Mouse (Mus musculus): ENCODE data around the gene Elfn2.

Elfn2 gene

GRCm38 (mm10) chr15:78720094-78720493, 1.5 kb upstream of the Elfn2 start:
- peak; percentile 74 for DNase-seq

DNA sequence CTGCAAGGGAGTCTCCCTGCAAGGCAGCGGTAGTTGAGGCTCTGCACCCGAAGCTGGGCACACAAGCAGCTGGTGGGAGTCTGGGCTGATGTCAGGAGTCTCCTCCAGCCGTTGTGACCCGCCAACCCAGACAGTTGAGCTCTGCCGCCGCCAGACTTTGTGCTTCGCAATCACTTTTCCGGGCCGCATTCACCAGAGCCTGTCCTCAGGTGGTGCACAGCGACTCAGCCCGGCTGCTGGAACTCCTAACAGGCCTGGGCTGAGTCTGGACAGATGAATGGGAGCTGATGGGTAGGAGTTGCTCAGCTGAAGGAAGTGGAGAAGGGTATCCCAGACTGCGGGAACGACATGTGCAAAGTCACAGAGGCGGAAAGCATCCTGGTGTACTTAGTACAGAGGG, 845 bp upstream of the Elfn2 start:
- no peak for DNase-seq

DNA sequence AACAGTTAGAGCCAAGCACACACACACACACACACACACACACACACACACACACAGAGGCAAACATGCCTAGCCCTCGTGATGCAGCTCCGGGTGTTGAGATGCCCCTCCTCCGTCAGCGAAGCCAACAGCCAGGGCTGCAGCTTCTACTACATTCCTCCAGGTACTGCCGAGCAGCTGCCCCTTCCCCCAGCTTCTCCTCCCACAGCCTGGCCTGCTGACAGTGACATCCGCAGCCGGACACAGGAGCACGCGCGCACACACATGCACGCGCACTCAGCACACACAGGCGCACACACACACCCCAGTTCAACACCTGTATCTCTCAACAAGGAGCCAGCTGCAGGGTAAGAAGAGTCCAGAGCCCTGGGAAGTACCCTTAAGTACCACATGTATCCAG, 1.6 kb downstream of the Elfn2 start:
- DNase-seq, result no peak

DNA sequence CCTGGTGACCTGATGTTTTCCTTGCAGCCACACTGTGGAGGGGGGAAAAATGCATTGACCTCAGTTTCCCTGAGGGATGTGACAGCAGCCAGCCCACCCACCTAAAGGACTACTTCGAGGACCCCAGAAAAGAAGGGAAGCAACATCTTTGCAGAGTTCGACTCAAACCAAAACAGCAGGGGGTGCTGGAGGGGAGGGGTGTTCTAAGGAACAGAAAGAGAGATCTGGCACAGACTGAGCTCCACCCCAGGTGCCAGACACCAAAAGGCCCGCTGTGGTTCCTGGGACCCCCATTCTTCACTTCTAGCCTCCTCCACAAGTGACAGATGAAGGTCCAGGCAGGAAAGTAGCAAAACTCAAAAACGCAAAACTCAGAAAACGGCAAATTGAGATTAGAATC, 2.7 kb downstream of the Elfn2 start:
- DNase-seq, result peak; percentile 67

- DNase-seq, result no peak
These were observed 4.8 kb downstream of the Elfn2 start for GRCm38 (mm10) chr15:78713751-78714150.

GRCm38 (mm10) chr15:78712335-78713258, 6.0 kb downstream of the Elfn2 start:
- peak; percentile 58 for DNase-seq

DNA sequence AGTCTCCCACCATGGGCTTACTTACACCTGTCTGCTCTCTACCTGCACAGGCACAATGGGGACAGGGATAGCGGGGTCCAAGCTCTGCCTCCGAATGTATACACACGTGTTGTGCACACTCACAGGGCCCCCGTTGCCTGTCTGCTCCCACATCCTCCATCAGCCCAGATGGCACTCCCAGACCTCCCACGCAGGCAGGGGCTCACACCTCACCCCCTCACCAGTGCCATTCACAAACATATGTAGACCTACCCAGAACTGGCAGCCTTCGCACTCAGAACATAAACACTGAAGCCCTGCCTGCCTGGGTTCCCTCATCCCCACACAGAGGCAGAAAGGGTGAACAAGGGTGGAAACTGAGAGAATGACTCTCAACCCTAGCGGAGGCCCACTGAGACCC, 6.6 kb downstream of the Elfn2 start:
- DNase-seq, result no peak

GRCm38 (mm10) chr15:78710634-78711033, 7.9 kb downstream of the Elfn2 start:
- DNase-seq, result no peak

GRCm38 (mm10) chr15:78709767-78710166, 8.8 kb downstream of the Elfn2 start:
- DNase-seq, result no peak

- DNase-seq, result no peak
These were observed 11.9 kb downstream of the Elfn2 start for GRCm38 (mm10) chr15:78706630-78707029.

- no peak for DNase-seq
These were observed 13.7 kb downstream of the Elfn2 start for GRCm38 (mm10) chr15:78704824-78705223.

- DNase-seq, result no peak
These were observed 14.6 kb downstream of the Elfn2 start for GRCm38 (mm10) chr15:78704007-78704406.

GRCm38 (mm10) chr15:78700420-78700819, 18.2 kb downstream of the Elfn2 start:
- DNase-seq, result no peak

- DNase-seq, result no peak
These were observed 19.1 kb downstream of the Elfn2 start for GRCm38 (mm10) chr15:78699513-78699912.

GRCm38 (mm10) chr15:78698491-78699135, 20.0 kb downstream of the Elfn2 start:
- no peak for DNase-seq

- no peak for DNase-seq
These were observed 20.5 kb downstream of the Elfn2 start for GRCm38 (mm10) chr15:78698084-78698483.

- DNase-seq, result no peak
These were observed 22.8 kb downstream of the Elfn2 start for GRCm38 (mm10) chr15:78695745-78696144.

GRCm38 (mm10) chr15:78692505-78692904, 26.1 kb downstream of the Elfn2 start:
- DNase-seq, result no peak

- no peak for DNase-seq
These were observed 27.9 kb downstream of the Elfn2 start for GRCm38 (mm10) chr15:78690716-78691115.

GRCm38 (mm10) chr15:78686910-78687309, 31.7 kb downstream of the Elfn2 start:
- DNase-seq, result no peak

DNA sequence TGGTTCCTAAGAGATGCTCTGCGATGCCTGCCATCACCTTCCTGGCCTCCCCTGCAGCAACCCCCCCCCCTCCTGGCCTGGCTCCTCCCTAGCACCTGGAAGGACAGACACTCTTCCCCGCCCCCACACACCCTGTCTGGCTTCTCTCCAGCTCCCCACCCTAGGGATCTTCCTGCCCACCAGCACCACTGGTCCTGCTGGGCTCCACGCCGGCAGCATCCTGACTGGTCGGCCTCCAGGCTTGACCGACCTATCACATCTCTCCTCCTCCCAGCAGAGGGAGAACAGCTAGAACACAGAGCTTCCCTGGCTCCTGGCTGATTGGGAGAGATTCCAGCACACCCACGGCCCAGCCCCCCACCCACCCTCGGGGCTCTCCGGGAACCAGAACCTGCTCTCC, 34.5 kb downstream of the Elfn2 start:
- DNase-seq, result peak; percentile 14

- peak; percentile 50 for DNase-seq
These were observed 35.1 kb downstream of the Elfn2 start for GRCm38 (mm10) chr15:78683474-78683873.

DNA sequence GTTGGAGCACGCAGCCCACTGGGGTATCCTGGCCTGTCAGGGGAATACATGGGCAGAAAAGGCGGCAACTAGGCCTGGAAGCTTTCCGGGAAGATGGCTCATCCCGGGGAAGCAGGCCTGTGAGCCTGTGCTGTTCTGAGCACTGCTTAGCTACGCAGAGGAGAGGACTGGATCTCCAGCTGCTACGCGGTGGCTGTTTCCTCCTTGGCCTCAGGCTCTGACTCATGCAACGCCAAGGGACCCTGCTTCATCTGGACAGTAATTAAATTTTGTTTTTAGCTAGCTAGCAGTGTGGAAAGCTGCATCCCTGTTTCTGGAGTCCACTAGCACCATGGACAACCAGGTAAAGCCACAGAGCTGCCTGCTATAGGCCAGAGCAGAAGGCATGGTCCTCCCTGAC, 36.8 kb downstream of the Elfn2 start:
- DNase-seq, result no peak

- no peak for DNase-seq
These were observed 37.3 kb downstream of the Elfn2 start for GRCm38 (mm10) chr15:78681301-78681700.
